Mouse (Mus musculus) midbrain, embryonic 11.5 days (tissue): ENCODE results near the gene Elavl3. TPM values are rescaled to one million over a fixed set of nuclear protein-coding genes. Genes with fewer than 3 reads are reported as not detected.

Experiments used
- ATAC-seq: fragments of 200-750 bp; cut with Nextera tagmentation; 2 replicates; pipeline ENCODE4 v1.8.0; 2017; ENCODE audit warnings: moderate TSS enrichment, moderate library complexity; ENCODE audit not compliant: low FRiP score
- DNase-seq: peaks from one replicate; pipeline ENCODE4 v3.0.0; 2015; ENCODE audit warnings: low spot score; ENCODE audit errors: missing footprints
- H3K27ac ChIP-seq: fragments of 300-500 bp; sonication (generic); 2 replicates; pipeline ENCODE4 v1.5.1; 2014; ENCODE audit warnings: low read depth, low read length
- H3K27me3 ChIP-seq: fragments of 300-500 bp; sonication (generic); 2 replicates; pipeline ENCODE4 v1.6.1; 2014; ENCODE audit warnings: mild to moderate bottlenecking, low read length, moderate library complexity, mixed read lengths; ENCODE audit not compliant: control insufficient read depth, insufficient read depth
- H3K36me3 ChIP-seq: fragments of 300-500 bp; sonication (generic); 2 replicates; pipeline ENCODE4 v1.6.1; 2014; ENCODE audit warnings: mild to moderate bottlenecking, low read length, moderate library complexity, mixed read lengths; ENCODE audit not compliant: control insufficient read depth, insufficient read depth
- H3K4me1 ChIP-seq: fragments of 300-500 bp; sonication (generic); 2 replicates; pipeline ENCODE4 v1.6.1; 2014; ENCODE audit warnings: low read length; ENCODE audit not compliant: control insufficient read depth, insufficient read depth
- H3K4me2 ChIP-seq: fragments of 300-500 bp; sonication (generic); 2 replicates; pipeline ENCODE4 v1.6.1; 2014; ENCODE audit warnings: mild to moderate bottlenecking, moderate library complexity
- H3K4me3 ChIP-seq: fragments of 300-500 bp; sonication (generic); 2 replicates; pipeline ENCODE4 v1.5.1; 2014; ENCODE audit warnings: low read depth, low read length
- H3K9ac ChIP-seq: fragments of 300-500 bp; sonication (generic); 2 replicates; pipeline ENCODE4 v1.6.1; 2014; ENCODE audit warnings: low read length
- H3K9me3 ChIP-seq: fragments of 300-500 bp; sonication (generic); 2 replicates; pipeline ENCODE4 v1.6.1; 2016; ENCODE audit warnings: low read length; ENCODE audit not compliant: control insufficient read depth
- WGBS: fragments of 180-500 bp; shearing (Covaris S2); extraction: QIAGEN DNeasy Blood & Tissue Kit; methylation state at CpG from one replicate; pipeline ENCODE4 v1.1.7; 2014; 5-methylcytosine and 5-hydroxymethylcytosine counted together
- polyA plus RNA-seq: library from polyadenylated mRNA; unstranded; fragments of >200 nt; fragmentation: Nextera tagmentation; extraction: Ambion mirVana; gene quantifications from 2 replicates; pipeline ENCODE4 v1.2.1, GENCODE M21; 2014

Elavl3 gene
- polyA plus RNA-seq, 1 experiment from 2014 or later = 49.8 TPM

DNA sequence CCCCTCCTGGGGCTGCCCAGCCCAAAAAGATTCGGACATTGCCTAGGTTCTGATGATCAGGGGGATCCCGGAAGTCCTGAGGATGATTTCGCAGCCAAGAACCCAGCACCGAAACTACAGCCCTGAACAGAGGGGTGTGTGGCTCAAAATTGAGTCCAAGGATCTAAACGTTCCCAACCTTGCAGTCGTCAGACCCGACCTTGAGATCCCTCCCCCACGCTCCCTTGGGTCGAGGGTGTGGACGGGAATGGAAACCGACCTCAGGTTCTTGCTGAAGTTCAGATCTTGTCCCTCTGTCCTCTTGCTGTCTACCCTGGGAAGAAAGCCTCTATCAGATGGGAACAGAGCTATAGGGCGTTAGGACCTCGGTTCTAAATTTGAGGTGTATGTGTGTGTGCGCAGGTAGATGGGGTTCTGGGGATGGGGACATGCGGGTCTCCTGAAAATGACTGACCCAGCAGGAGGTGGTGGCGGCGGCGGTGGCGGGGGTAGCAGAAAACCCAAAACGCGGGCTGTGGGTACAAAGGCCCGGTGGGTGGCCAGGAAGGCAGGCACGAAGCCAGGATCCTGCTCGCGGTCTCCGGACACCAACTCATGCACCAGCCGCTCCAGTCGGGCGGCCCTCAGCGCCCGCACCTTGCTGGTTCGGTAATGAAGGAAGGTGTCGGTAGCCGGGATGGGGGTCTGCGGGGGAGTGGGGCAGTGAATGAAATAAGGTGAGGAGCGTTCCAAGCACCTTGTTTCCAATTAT lies 64.1 kb downstream of the Elavl3 start:
- Histone ChIP-seq H3K9me3 (no peaks in the 10 kb centered on the region), H3K4me2 (peak overlapping the region; percentile 73), H3K4me1 (peaks cover 29% of the 10 kb centered on the region), H3K27ac (no peak overlapping the region), H3K9ac (no peak overlapping the region), H3K4me3 (0 out of 2 replicates have a peak overlapping the region, but pooled peaks have one; percentile 9), H3K27me3 (peaks cover 65% of the 10 kb centered on the region), H3K36me3 (no peaks in the 10 kb centered on the region)
- ATAC-seq (no peak), DNase-seq (no peak)
- 9% methylated on average over 36 of the region's 36 CpGs for WGBS

DNA sequence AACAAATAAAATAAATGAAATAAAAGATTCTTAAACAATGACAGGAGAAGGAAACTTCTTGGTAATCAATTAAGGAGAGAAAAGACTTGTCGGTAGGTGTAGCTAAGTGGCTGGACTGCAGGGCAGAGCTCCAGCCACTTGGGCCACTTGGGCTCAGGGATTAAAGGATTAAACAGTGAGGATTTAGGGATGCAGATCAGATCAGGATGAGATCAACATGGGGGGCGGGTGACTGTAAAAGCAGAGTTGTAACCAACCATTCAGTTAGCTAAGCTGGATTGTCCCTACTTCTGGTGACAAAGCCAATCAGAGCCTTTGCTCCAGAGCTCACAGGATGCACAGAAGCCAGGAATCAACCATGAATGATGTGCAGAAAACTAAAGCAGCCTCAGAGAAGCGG lies 67.9 kb downstream of the Elavl3 start:
- Histone ChIP-seq H3K27me3 (peaks cover 33% of the 10 kb centered on the region), H3K9ac (no peak overlapping the region), H3K27ac (no peak overlapping the region), H3K9me3 (no peaks in the 10 kb centered on the region), H3K4me1 (peaks cover 16% of the 10 kb centered on the region), H3K36me3 (no peaks in the 10 kb centered on the region), H3K4me3 (no peak overlapping the region), H3K4me2 (no peak overlapping the region)
- ATAC-seq = peak; percentile 35; the same call in 1 of the 2 replicates
- WGBS = 4% methylated on average over 3 of the region's 3 CpGs
- no peak for DNase-seq

DNA sequence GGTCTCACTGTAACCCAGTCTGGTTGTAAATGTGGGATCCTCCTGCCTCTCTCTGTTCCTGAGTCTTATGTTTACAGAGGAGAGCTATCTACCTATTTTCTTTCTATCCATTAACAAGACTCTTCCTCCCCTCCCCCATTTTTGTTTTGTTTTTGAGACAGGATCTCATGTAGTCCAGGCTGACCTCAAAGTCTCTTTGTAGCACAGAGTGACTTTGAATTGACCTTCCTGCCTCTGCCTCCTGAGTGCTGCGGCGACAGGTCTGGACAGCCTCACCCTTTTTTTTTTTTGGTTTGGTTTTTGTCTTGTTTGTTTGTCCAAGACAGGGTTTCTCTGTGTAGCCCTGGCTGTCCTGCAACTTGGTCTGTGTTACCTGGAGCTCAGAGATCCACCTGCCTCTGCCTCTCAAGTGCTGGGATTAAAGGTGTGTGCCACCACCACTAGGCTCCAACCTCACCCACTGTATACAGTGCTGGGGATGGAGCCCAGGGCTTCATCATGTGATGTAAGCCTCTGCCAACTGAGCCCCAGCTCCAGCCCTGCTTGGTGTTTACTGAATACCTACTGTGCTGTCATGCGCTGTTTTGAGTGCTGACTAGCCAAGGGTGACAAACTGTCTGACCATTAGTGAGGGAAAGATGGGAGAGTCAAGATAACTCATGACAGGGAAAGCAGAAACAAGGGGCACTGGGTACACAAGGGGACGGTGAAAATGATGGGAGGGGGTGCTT lies 73.3 kb downstream of the Elavl3 start:
- Histone ChIP-seq H3K36me3 (no peaks in the 10 kb centered on the region), H3K9ac (no peak overlapping the region), H3K4me3 (no peak overlapping the region), H3K9me3 (no peaks in the 10 kb centered on the region), H3K4me2 (no peak overlapping the region), H3K4me1 (peaks cover under 1% of the 10 kb centered on the region; the same call in 1 of the 2 replicates), H3K27ac (no peak overlapping the region), H3K27me3 (no peaks in the 10 kb centered on the region; the same call in 1 of the 2 replicates)
- 90% methylated on average over 4 of the region's 4 CpGs for WGBS
- DNase-seq (no peak), ATAC-seq (no peak)

DNA sequence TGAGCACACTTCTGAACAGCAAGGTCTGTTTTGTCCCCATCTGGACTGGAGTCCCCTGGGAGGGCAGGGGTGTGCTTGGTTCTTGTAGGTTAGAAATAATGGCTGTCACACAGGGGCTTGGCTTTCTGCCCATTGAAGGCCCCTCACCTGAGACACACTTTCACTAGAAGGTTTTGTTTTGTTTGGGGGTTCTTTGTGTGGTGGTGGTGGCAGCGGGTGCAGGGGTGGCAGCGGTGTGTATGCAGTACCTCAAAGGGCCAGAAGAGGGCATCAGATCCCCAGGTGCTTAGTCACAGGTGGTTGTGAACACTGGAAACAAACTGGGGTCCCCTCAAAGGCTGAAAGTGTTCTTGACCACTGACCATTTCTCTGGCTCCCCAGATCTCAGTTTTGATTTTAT lies 73.9 kb downstream of the Elavl3 start:
- Histone ChIP-seq H3K4me2 (no peak overlapping the region), H3K36me3 (no peaks in the 10 kb centered on the region), H3K9ac (no peak overlapping the region), H3K27me3 (no peaks in the 10 kb centered on the region; the same call in 1 of the 2 replicates), H3K4me1 (no peaks in the 10 kb centered on the region), H3K9me3 (no peaks in the 10 kb centered on the region), H3K27ac (no peak overlapping the region), H3K4me3 (no peak overlapping the region)
- no peak for DNase-seq
- 27% methylated on average over 2 of the region's 2 CpGs for WGBS
- no peak for ATAC-seq

DNA sequence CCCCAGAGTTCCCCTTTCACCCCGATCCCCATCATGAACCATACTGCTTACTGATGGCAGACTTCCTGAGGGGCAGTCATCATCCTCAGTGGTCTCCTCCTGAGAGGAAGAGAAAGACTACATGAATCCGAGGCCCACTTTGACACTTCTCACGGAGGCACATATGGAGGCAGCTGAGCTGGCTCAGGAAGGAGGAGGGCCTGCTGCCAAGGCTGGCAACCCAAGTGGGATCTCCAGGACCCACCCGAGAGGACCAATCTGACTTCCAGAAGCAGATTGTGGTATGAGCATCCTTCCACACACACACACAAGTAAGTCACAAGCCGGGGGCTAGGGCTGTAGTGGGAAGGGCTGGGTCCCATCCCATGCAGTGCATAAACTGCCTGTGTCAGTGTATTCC lies 74.5 kb downstream of the Elavl3 start:
- Histone ChIP-seq H3K36me3 (no peaks in the 10 kb centered on the region), H3K27ac (no peak overlapping the region), H3K9ac (no peak overlapping the region), H3K27me3 (no peaks in the 10 kb centered on the region), H3K9me3 (no peaks in the 10 kb centered on the region), H3K4me3 (no peak overlapping the region), H3K4me2 (no peak overlapping the region), H3K4me1 (no peaks in the 10 kb centered on the region)
- WGBS = 85% methylated on average over 5 of the region's 5 CpGs
- ATAC-seq (no peak), DNase-seq (no peak)

DNA sequence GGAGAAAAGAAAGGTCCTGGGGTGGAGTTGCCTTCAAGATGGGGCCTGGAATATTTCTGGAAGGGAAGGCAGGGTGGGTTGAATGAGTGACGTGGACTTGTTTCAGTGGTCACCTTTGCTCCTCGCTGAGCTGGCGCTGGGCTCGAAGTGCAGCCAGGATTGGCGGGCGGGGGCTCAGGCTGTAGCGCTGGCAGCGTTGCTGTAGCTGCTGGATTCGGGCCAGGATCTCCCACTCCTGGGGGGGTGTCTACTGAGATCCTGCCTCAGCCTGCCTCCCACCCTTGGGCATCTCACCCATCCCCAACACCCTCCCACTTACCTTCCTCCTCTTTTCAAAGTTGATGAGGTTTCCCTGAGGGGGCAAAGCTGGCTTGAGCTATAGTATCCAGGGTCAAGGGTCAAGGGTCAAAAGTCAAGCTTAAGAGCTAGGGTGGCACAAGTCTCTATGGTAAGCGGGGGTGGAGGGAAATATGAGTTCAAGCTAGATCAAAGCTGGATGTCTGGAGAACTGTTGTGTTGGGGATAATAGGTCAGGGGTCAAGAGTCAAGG lies 75.1 kb downstream of the Elavl3 start:
- H3K4me2 ChIP-seq = no peak overlapping the region
- H3K9me3 ChIP-seq = no peaks in the 10 kb centered on the region
- H3K27me3 ChIP-seq = no peaks in the 10 kb centered on the region
- H3K4me1 ChIP-seq = no peaks in the 10 kb centered on the region
- WGBS = 90% methylated on average over 10 of the region's 10 CpGs
- H3K36me3 ChIP-seq = no peaks in the 10 kb centered on the region
- ATAC-seq (no peak), DNase-seq (no peak)
- no peak overlapping the region for H3K9ac ChIP-seq
- H3K27ac ChIP-seq = no peak overlapping the region
- H3K4me3 ChIP-seq = no peak overlapping the region

DNA sequence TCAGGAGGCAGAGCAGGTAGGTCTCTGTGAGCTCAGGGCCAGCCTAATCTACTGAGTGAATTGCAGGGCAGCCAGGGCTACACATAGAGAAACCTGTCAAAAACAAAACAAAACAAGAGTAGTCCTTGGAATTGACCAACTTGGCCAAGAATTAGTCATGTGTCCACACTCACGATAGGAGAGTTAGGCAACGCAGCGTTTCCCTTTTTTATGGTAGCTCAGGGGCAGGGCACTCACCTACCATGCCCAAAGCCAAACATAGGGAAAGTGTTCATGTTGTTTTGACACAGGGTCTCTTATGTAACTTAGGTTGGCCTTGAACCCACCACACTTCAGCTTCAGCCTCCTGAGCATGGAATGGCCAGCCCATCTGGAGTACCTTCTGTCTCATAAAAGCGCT lies 82.5 kb downstream of the Elavl3 start:
- H3K4me2 ChIP-seq = no peak overlapping the region
- DNase-seq (peak; percentile 35), ATAC-seq (no peak)
- WGBS = 93% methylated on average over 4 of the region's 4 CpGs
- no peak overlapping the region for H3K4me3 ChIP-seq
- no peaks in the 10 kb centered on the region for H3K9me3 ChIP-seq
- H3K9ac ChIP-seq = no peak overlapping the region
- no peaks in the 10 kb centered on the region for H3K36me3 ChIP-seq
- no peak overlapping the region for H3K27ac ChIP-seq
- no peaks in the 10 kb centered on the region for H3K4me1 ChIP-seq
- H3K27me3 ChIP-seq = no peaks in the 10 kb centered on the region; the same call in 1 of the 2 replicates

DNA sequence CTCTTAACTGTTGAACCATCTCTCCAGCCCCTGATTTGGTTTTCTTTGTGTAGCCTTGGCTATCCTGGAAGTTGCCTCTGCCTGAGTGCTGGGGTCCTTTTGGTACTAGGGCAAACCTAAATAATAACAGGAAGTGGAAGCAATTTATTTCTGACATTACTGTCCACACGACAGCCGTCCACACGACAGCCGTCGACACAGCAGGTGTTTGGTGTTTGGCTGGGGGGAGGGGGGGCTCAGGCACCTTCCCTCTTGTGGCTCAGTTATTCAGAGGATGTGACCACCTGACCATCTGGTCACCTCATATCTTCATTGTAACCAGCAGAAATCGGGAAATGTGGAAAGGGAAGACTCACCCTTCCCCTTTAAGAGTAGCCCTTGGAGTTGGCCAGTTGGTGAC lies 82.9 kb downstream of the Elavl3 start:
- ATAC-seq (no peak), DNase-seq (no peak)
- Histone ChIP-seq H3K4me1 (no peaks in the 10 kb centered on the region), H3K4me3 (no peak overlapping the region), H3K36me3 (no peaks in the 10 kb centered on the region), H3K9ac (no peak overlapping the region), H3K9me3 (no peaks in the 10 kb centered on the region), H3K27ac (no peak overlapping the region), H3K27me3 (peaks cover 4% of the 10 kb centered on the region; the same call in 1 of the 2 replicates), H3K4me2 (no peak overlapping the region)
- WGBS = 81% methylated on average over 6 of the region's 6 CpGs
